Mouse (Mus musculus) brain, embryonic 18.5 days (tissue): ENCODE measurements around the gene Afg3l1.
"Not testable (repeated sequence)": the region's sequence is repeated elsewhere in the genome, so short reads cannot be mapped to it uniquely, and the experiment has no call there.

ENCODE experiments used
- DNase-seq: peaks from one replicate; pipeline ENCODE4 v3.0.0-alpha.2; 2012; ENCODE audit warnings: low read depth, low spot score

Afg3l1 gene

GRCm38 (mm10) chr8:123477737-123478258, at the start of gene Afg3l1:
Gene Afg3l1, plus strand, starts transcription at chr8:123477903.
- peak; percentile 79 for DNase-seq

- DNase-seq: no peak
Measured at GRCm38 (mm10) chr8:123428343-123428893, 49.3 kb upstream of the Afg3l1 start.

GRCm38 (mm10) chr8:123428939-123429721, 48.6 kb upstream of the Afg3l1 start:
- no peak for DNase-seq

- not testable (repeated sequence) for DNase-seq
Measured at GRCm38 (mm10) chr8:123429722-123430013, 48.0 kb upstream of the Afg3l1 start.

DNA sequence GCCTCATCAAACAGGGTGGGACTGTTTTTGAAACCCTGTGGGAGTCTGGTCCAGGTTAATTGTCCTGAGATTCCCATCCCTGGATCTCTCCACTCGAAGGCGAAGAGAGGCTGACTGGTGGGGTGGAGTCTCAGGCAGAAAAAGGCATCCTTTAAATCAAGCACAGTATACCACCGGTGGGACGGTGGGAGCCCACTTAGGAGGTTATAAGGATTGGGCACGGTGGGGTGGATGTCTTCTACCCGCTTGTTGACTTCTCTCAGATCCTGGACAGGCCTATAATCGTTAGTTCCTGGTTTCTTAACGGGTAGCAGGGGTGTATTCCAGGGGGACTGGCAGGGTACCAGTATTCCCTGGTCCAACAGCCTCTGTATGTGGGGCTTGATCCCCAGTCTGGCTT, 46.8 kb upstream of the Afg3l1 start:
- not testable (repeated sequence) for DNase-seq

DNA sequence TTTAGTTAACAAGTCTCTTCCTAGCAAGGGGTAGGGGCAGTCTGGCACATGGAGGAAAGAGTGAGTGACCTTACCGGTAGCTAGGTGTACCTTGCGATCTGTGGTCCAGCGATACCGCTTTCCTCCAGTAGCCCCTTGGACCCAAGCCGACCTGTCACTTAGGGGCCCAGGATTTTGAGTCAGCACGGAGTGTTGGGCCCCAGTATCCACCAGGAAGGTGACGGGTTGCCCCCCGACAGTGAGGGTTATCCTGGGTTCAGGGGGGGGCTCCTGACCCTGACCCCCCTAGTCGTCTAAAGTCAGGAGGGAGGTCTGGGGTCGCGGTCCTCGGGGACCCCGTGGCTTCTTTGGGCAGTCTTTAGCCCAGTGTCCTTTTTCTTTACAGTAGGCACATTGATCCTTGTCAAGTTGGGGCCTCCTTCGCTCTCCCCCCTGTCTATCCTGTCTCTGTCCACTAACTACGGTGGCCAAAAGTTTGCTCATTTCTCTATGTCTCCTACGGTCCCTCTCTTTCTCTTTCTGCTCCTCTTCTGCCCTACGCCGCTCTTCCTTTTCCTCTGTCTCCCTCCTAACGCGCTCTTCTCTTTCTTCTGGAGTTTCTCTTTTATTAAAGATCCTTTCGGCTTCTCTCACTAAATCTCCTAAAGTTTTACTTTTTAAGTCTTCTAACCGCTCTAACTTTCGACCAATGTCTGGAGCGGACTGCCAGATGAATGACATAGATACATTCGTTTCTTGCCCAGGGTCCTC, 45.9 kb upstream of the Afg3l1 start:
- DNase-seq: no peak

DNA sequence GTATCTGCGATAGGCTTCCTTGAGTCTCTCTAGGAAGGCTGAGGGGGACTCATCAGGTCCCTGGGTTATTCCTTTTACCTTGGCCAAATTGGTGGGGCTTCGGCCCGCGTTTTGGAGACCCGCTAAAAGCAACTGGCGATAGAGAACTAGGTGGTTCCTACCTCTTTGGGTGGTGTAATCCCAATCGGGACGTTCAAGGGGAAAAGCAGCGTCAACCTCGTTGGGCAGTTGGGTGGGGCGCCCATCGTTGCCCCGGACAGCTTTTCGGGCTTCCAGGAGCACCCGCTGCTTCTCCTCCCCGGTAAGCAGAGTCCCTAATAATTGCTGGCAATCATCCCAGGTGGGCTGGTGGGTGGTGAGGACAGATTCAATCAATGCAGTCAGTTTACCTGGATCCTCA, 45.3 kb upstream of the Afg3l1 start:
- no peak for DNase-seq

GRCm38 (mm10) chr8:123433241-123433974, 44.3 kb upstream of the Afg3l1 start:
- DNase-seq: not testable (repeated sequence)

DNA sequence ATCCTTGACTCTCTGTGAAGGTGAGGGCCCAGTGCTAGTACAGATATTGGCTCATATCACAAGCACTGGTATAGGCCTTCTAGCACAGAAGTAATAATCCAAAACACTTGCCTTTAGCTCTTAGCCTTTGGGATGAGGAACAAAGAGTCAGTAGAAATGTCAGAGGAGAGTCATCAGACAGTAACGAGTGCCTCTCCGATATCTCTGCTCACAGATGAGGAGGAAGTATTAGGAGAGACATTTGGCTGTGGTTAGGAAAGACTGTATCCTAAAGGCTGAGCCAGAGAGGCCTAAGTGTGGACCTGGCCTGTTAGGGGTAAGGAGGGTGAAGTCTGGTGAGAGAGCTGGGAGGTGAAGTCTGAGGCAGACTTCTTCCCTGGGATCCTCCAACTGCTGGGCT, 35.9 kb upstream of the Afg3l1 start:
- no peak for DNase-seq

GRCm38 (mm10) chr8:123442351-123442750, 35.4 kb upstream of the Afg3l1 start:
- no peak for DNase-seq

GRCm38 (mm10) chr8:123442871-123443575, 34.7 kb upstream of the Afg3l1 start:
- peak; percentile 74 for DNase-seq

DNA sequence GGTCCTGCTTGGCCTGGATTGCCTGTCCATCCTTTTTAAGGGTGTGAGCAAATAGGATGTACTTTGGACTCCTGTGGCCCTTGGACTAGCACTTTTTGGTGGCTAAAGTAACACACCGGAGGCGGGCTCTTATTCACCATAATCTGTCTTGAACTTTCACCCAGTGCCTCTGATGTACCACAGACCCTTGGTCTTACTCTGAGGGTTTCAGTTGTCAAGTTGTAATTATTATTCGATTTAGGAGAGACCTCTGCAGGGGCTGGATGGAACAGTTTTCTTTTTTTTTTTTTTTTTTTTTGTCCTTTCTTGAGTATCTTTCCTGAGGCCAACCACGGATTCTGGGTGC, 34.2 kb upstream of the Afg3l1 start:
- DNase-seq: no peak

DNA sequence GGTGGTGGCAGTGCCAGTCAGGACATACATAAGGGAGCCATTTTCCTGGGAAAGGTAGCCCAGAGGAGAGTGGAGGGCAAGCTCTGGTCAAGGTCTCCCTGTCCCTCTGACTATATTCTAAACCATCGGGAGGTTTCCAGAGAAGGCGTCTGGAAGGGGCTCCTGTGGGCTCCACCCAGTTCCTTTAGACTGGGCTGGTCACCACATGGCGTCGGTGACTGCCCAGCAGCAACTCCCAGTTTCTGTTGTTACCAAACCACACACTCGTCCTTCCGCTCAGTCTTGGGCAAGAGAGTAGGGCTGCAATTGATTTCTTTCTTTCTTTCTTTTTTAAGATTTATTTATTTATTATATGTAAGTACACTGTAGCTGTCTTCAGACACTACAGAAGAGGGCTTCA, 33.6 kb upstream of the Afg3l1 start:
- DNase-seq: no peak

DNA sequence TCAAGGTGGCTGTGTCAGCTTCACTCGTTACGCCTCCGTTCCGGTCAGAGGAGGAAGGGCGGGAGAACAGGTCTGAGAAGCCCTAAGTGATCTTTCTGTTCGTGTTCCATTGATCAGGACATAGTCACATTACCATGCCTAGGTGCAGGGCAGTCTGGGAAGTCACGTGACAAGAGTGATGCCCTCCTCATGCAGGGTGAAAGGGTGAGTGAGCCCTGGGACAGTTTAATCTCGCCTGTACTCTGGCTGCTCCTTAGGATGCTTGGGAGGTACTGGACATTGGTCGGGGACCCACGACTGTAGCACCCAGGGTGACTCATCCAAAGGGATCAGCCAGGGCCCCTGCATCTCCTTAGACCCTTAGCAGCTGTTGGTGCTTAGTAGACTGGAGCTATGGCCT, 31.7 kb upstream of the Afg3l1 start:
- DNase-seq: no peak

DNA sequence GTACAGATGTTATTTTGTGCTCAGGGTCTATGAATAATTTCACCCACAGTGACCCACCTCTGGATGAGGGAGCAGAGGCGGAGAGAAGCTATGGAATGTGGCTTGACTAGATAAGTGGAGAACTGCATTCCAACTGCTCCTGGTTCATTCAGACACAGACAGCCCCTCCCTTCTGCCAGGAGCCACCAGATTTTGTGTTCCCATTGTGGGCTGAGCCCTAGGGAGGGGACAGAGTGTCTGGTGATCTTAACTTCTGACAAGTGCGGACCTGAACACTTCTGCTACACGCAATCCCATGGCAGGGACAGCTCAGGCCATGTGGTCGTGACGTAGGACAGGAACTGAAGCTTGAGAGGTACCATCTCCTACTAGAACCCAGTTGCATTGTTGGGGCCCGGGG, 30.9 kb upstream of the Afg3l1 start:
- DNase-seq: no peak

GRCm38 (mm10) chr8:123450783-123451182, 26.9 kb upstream of the Afg3l1 start:
- DNase-seq: no peak

DNA sequence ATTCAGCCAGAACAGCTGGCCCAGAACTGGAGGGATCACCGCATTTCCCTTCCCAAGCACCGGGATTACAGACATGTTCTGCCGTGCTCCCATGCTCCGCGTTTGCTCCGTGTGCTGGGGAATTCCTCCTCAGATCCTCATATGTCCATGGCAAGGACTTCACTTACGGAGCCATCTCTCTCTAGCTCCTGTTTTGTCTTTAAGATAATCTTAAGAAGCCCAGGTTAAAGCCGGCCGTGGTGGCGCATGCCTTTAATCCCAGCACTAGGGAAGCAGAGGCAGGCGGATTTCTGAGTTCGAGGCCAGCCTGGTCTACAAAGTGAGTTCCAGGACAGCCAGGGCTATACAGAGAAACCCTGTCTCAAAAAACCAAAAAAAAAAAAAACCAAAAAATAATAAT, 26.0 kb upstream of the Afg3l1 start:
- not testable (repeated sequence) for DNase-seq

DNA sequence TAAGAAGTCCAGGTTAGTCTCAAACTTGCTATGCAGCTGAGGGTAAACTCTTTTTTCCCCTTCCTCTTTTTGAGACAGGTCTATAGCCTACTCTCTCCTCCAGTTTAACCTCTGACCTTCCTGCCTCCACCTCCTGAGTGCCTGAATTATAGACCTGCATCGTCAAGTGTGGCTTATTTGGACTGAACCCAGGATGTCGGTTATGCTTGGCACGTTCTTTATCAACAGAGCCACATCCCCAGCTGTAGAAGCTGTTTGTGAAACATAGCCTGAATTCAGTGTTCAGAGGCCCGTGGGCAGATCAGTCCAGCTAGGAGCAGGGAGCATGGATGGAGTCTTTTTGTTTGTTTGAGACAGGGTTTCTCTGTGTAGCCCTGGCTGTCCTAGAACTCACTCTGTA, 25.6 kb upstream of the Afg3l1 start:
- DNase-seq: no peak

DNA sequence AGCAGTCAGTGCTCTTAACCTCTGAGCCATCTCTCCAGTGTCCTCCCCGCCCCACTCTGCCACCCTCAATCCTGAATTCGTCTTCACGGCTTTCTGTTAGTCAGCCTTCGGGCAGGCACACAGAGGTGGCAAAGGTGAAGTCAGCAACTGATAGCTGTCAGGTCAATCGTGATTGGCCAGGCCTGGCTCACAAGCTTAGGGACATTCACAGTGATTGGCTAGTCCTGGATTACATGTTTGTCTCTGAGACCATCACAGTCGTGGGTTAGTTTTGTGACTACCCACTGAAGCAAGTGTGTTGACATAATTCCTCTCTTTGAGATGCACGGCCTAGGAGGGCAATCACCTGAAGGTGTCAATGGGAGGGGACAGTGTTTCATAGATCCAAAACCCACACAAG, 24.4 kb upstream of the Afg3l1 start:
- DNase-seq: no peak

DNA sequence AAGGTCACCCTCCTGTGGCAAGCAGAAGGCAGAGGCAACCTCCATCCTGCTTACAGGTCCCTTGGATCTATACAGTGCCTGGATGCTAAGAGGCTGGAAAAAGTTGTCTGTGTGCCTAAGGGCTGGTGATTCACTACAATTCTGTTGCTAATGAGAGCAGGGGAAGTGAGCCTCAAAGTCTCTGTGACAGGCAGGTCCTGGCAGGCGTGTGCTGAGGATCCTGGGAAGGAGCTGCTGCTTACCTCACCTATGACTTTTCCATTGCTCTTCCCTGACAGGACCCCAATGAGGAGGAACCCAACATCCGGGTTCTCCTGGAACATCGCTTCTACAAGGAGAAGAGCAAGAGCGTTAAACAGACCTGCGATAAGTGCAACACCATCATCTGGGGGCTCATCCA, 23.8 kb upstream of the Afg3l1 start:
- no peak for DNase-seq

- DNase-seq: no peak
Measured at GRCm38 (mm10) chr8:123454559-123454958, 23.1 kb upstream of the Afg3l1 start.

- DNase-seq: no peak
Measured at GRCm38 (mm10) chr8:123463651-123464050, 14.1 kb upstream of the Afg3l1 start.
